Mouse (Mus musculus) MEL (cell line): ENCODE data around the gene Cd37. TPM values are rescaled to one million over a fixed set of nuclear protein-coding genes. Genes with fewer than 3 reads are reported as not detected.

Experiments used
- DNase-seq: peaks from one replicate; pipeline ENCODE4 v3.0.0; 2011; ENCODE audit warnings: low read depth, low spot score
- H3K27ac ChIP-seq: 2 replicates; pipeline ENCODE4 v1.5.1; 2012; ENCODE audit warnings: low read depth, mild to moderate bottlenecking, control low read depth, low read length, moderate library complexity; ENCODE audit not compliant: control insufficient read depth
- H3K27me3 ChIP-seq, 2 experiments: fragments of 150-350 bp in 1 of 2; sonication (generic) in 1 of 2; 2 replicates each; pipeline ENCODE4 v1.6.1; 2012; ENCODE audit warnings: low read length in 2 of 2, mild to moderate bottlenecking in 2 of 2, improper control_type of control experiment in 1 of 2, moderate library complexity in 1 of 2; ENCODE audit not compliant: insufficient read depth in 2 of 2, control insufficient read depth in 1 of 2
- H3K36me3 ChIP-seq, 2 experiments: 2 replicates each; pipeline ENCODE4 v1.6.1; 2012 to 2014; ENCODE audit warnings: low read length in 2 of 2, improper control_type of control experiment in 1 of 2, inconsistent platforms in 1 of 2, mild to moderate bottlenecking in 1 of 2; ENCODE audit not compliant: insufficient read depth in 2 of 2, control insufficient read depth in 1 of 2
- H3K4me1 ChIP-seq, 2 experiments: fragments of 150-350 bp in 1 of 2; sonication (generic) in 1 of 2; 2 replicates each; pipeline ENCODE4 v1.6.1; 2012; ENCODE audit warnings: low read length in 2 of 2, improper control_type of control experiment in 1 of 2, mild to moderate bottlenecking in 1 of 2; ENCODE audit not compliant: insufficient read depth in 2 of 2, control insufficient read depth in 1 of 2
- H3K4me3 ChIP-seq, 2 experiments: fragments of 150-350 bp in 1 of 2; sonication (generic) in 1 of 2; 2 replicates each; pipeline ENCODE4 v1.5.1; 2012; ENCODE audit warnings: low read depth in 2 of 2, low read length in 2 of 2, mild to moderate bottlenecking in 2 of 2, moderate library complexity in 2 of 2, control low read depth in 1 of 2, improper control_type of control experiment in 1 of 2; ENCODE audit not compliant: control insufficient read depth in 1 of 2, insufficient read depth in 1 of 2
- H3K79me2 ChIP-seq: 2 replicates; pipeline ENCODE4 v1.6.1; 2012; ENCODE audit warnings: mild to moderate bottlenecking, low read length, moderate library complexity; ENCODE audit not compliant: control insufficient read depth, poor library complexity, insufficient read depth
- H3K9ac ChIP-seq: 2 replicates; pipeline ENCODE4 v1.6.1; 2012; ENCODE audit warnings: low read depth, mild to moderate bottlenecking, control low read depth, low read length, moderate library complexity; ENCODE audit not compliant: control insufficient read depth, poor library complexity, severe bottlenecking
- H3K9me3 ChIP-seq: fragments of 150-350 bp; sonication (generic); replicated peaks from 2 replicates; pipeline ENCODE4 v1.6.1; 2012; ENCODE audit warnings: mild to moderate bottlenecking, low read length, improper control_type of control experiment, moderate library complexity; ENCODE audit not compliant: insufficient read depth
- BHLHE40 ChIP-seq: IDR thresholded peaks from 2 replicates; pipeline ENCODE4 v1.6.1; 2012; ENCODE audit warnings: low read depth, mild to moderate bottlenecking, inconsistent platforms, low read length, improper control_type of control experiment, borderline replicate concordance
- CHD1 ChIP-seq: IDR thresholded peaks from 2 replicates; pipeline ENCODE4 v1.6.1; 2012; ENCODE audit warnings: low read depth, mild to moderate bottlenecking, inconsistent platforms, low read length, improper control_type of control experiment
- CHD2 ChIP-seq: IDR thresholded peaks from 2 replicates; pipeline ENCODE4 v1.6.1; 2011; ENCODE audit warnings: low read length, improper control_type of control experiment
- CTCF ChIP-seq, 3 experiments: IDR thresholded peaks in 2 of 3; conservative IDR thresholded peaks in 1 of 3; 2 replicates each; pipeline ENCODE4 v1.5.1; 2011 to 2012; ENCODE audit warnings: low read length in 3 of 3, low read depth in 2 of 3, mild to moderate bottlenecking in 2 of 3, improper control_type of control experiment in 1 of 3, inconsistent platforms in 1 of 3, mixed read lengths in 1 of 3, moderate library complexity in 1 of 3; ENCODE audit not compliant: control insufficient read depth in 1 of 3, insufficient read depth in 1 of 3, poor library complexity in 1 of 3, severe bottlenecking in 1 of 3
- ELF1 ChIP-seq: IDR thresholded peaks from 2 replicates; pipeline ENCODE4 v1.6.1; 2014; ENCODE audit warnings: low read depth, mild to moderate bottlenecking, inconsistent platforms, low read length, improper control_type of control experiment, moderate library complexity
- ETS1 ChIP-seq: IDR thresholded peaks from 2 replicates; pipeline ENCODE4 v1.6.1; 2012; ENCODE audit warnings: low read depth, mild to moderate bottlenecking, inconsistent platforms, low read length, improper control_type of control experiment, moderate library complexity
- GABPA ChIP-seq: IDR thresholded peaks from 2 replicates; pipeline ENCODE4 v1.6.1; 2012; ENCODE audit warnings: low read depth, mild to moderate bottlenecking, inconsistent platforms, low read length, improper control_type of control experiment, moderate library complexity
- HCFC1 ChIP-seq: IDR thresholded peaks from 2 replicates; pipeline ENCODE4 v1.6.1; 2012; ENCODE audit warnings: low read depth, mild to moderate bottlenecking, inconsistent platforms, low read length, improper control_type of control experiment, moderate library complexity
- JUND ChIP-seq: IDR thresholded peaks from 2 replicates; pipeline ENCODE4 v1.6.1; 2011; ENCODE audit warnings: low read depth, mild to moderate bottlenecking, improper control_type of control experiment, low read length
- MAFK ChIP-seq: IDR thresholded peaks from 2 replicates; pipeline ENCODE4 v1.6.1; 2011; ENCODE audit warnings: low read depth, mild to moderate bottlenecking, low read length, improper control_type of control experiment, borderline replicate concordance
- MAX ChIP-seq: IDR thresholded peaks from 2 replicates; pipeline ENCODE4 v1.6.1; 2011; ENCODE audit warnings: low read length, improper control_type of control experiment
- MEF2A ChIP-seq: IDR thresholded peaks from 2 replicates; pipeline ENCODE4 v1.6.1; 2014; ENCODE audit warnings: low read depth, mild to moderate bottlenecking, inconsistent platforms, low read length, improper control_type of control experiment; ENCODE audit not compliant: poor library complexity, insufficient replicate concordance, severe bottlenecking; ENCODE audit errors: extremely low read depth
- MXI1 ChIP-seq: IDR thresholded peaks from 2 replicates; pipeline ENCODE4 v1.6.1; 2011; ENCODE audit warnings: mild to moderate bottlenecking, low read depth, low read length, improper control_type of control experiment
- MYB ChIP-seq: IDR thresholded peaks from 2 replicates; pipeline ENCODE4 v1.6.1; 2011; ENCODE audit warnings: mild to moderate bottlenecking, low read depth, low read length, improper control_type of control experiment
- MYC ChIP-seq: IDR thresholded peaks from 2 replicates; pipeline ENCODE4 v1.6.1; 2011; ENCODE audit warnings: low read depth, mild to moderate bottlenecking, low read length, improper control_type of control experiment, moderate library complexity
- NELFE ChIP-seq: IDR thresholded peaks from 2 replicates; pipeline ENCODE4 v1.6.1; 2011; ENCODE audit warnings: low read depth, low read length, improper control_type of control experiment
- NRF1 ChIP-seq: IDR thresholded peaks from 2 replicates; pipeline ENCODE4 v1.6.1; 2014; ENCODE audit warnings: low read depth, mild to moderate bottlenecking, inconsistent platforms, low read length, improper control_type of control experiment, moderate library complexity; ENCODE audit not compliant: poor library complexity, insufficient read depth, severe bottlenecking
- POLR2A ChIP-seq, 2 experiments: IDR thresholded peaks; 2 replicates each; pipeline ENCODE4 v1.6.1; 2011 to 2012; ENCODE audit warnings: low read length in 2 of 2, mild to moderate bottlenecking in 2 of 2, control low read depth in 1 of 2, improper control_type of control experiment in 1 of 2, low read depth in 1 of 2, moderate library complexity in 1 of 2; ENCODE audit not compliant: control insufficient read depth in 1 of 2, insufficient read depth in 1 of 2, poor library complexity in 1 of 2
- POLR2AphosphoS2 ChIP-seq: IDR thresholded peaks from 2 replicates; pipeline ENCODE4 v1.6.1; 2011; ENCODE audit warnings: low read length, improper control_type of control experiment
- POLR2AphosphoS5 ChIP-seq: IDR thresholded peaks from 2 replicates; pipeline ENCODE4 v1.6.1; 2012; ENCODE audit warnings: low read depth, borderline replicate concordance, mild to moderate bottlenecking, inconsistent platforms, low read length, moderate library complexity, mixed read lengths
- RAD21 ChIP-seq: IDR thresholded peaks from 2 replicates; pipeline ENCODE4 v1.6.1; 2011; ENCODE audit warnings: mild to moderate bottlenecking, low read depth, low read length, improper control_type of control experiment
- SMC3 ChIP-seq: IDR thresholded peaks from 2 replicates; pipeline ENCODE4 v1.6.1; 2011; ENCODE audit warnings: low read depth, low read length, improper control_type of control experiment
- TAL1 ChIP-seq: IDR thresholded peaks from 2 replicates; pipeline ENCODE4 v1.6.1; 2012; ENCODE audit warnings: mild to moderate bottlenecking, inconsistent platforms, low read length, moderate library complexity, mixed read lengths
- TBP ChIP-seq: IDR thresholded peaks from 2 replicates; pipeline ENCODE4 v1.8.0; 2011; ENCODE audit warnings: low read depth, low read length, improper control_type of control experiment
- TCF12 ChIP-seq: IDR thresholded peaks from 2 replicates; pipeline ENCODE4 v1.6.1; 2014; ENCODE audit warnings: low read depth, mild to moderate bottlenecking, inconsistent platforms, low read length, improper control_type of control experiment, moderate library complexity
- UBTF ChIP-seq: IDR thresholded peaks from 2 replicates; pipeline ENCODE4 v1.6.1; 2012; ENCODE audit warnings: low read depth, mild to moderate bottlenecking, inconsistent platforms, low read length, improper control_type of control experiment, moderate library complexity, borderline replicate concordance; ENCODE audit not compliant: insufficient read depth
- USF1 ChIP-seq: IDR thresholded peaks from 2 replicates; pipeline ENCODE4 v1.6.1; 2014; ENCODE audit warnings: low read depth, mild to moderate bottlenecking, inconsistent platforms, low read length, improper control_type of control experiment, moderate library complexity
- USF2 ChIP-seq, 2 experiments: IDR thresholded peaks; 2 replicates each; pipeline ENCODE4 v1.6.1; 2011 to 2012; ENCODE audit warnings: improper control_type of control experiment in 2 of 2, low read length in 2 of 2, borderline replicate concordance in 1 of 2, inconsistent platforms in 1 of 2, low read depth in 1 of 2, mild to moderate bottlenecking in 1 of 2; ENCODE audit not compliant: insufficient read depth in 1 of 2
- ZKSCAN1 ChIP-seq: IDR thresholded peaks from 2 replicates; pipeline ENCODE4 v1.6.1; 2012; ENCODE audit warnings: low read depth, mild to moderate bottlenecking, inconsistent platforms, low read length, improper control_type of control experiment, moderate library complexity
- ZMIZ1 ChIP-seq: IDR thresholded peaks from 2 replicates; pipeline ENCODE4 v1.6.1; 2012; ENCODE audit warnings: low read depth, mild to moderate bottlenecking, inconsistent platforms, low read length, improper control_type of control experiment, moderate library complexity
- ZNF384 ChIP-seq: IDR thresholded peaks from 2 replicates; pipeline ENCODE4 v1.6.1; 2012; ENCODE audit warnings: low read depth, mild to moderate bottlenecking, inconsistent platforms, low read length, improper control_type of control experiment
- polyA plus RNA-seq, 2 experiments: library from polyadenylated mRNA; stranded (reverse) in 1 of 2; unstranded in 1 of 2; fragments of >175 nt in 1 of 2; fragments of >200 nt in 1 of 2; gene quantifications; 2 replicates each; pipeline versions ENCODE4 v1.2.1 to v1.2.4; 2012; ENCODE audit warnings: low replicate concordance in 2 of 2, low read depth in 1 of 2; ENCODE audit not compliant: insufficient read length in 2 of 2, insufficient read depth in 1 of 2, missing spikeins in 1 of 2
- total RNA-seq: library from RNA; depleted of rRNA; stranded (reverse); fragments of 300-350 nt; gene quantifications from 2 replicates; pipeline ENCODE4 v1.2.3, GENCODE M21; 2012

Gene Cd37
- total and polyA plus RNA-seq, 3 experiments: 22.4 to 111 TPM; not detected in 1

DNA sequence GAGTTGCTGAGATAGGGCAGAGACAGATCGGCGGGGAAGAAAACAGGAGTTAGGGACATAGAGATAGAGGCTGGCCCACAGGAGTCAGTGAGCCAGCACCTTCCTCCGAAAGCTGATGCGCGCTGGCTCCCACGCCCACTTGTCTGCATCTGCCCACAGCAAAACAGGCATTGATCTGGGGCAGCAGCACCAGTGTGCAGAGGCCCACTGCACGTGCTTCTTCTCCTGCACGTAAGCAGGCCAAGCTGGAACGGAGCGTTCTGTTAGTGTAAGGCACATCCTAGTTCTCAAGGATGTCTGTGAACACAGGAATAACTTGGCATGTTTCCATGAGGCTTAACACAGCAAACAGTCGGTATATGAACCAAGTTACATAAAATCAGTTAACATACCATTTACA lies 40.0 kb downstream of the Cd37 start:
- Histone ChIP-seq H3K79me2 (no peaks in the 10 kb centered on the region), H3K9me3 (no peaks in the 10 kb centered on the region), H3K27me3 (no peaks in the 10 kb centered on the region), H3K9ac (no peak overlapping the region), H3K4me1 (peaks cover 3% of the 10 kb centered on the region in 2 experiments; a peak in 3 of 4 replicates), H3K36me3 (peaks cover 0 to 2% of the 10 kb centered on the region in 2 experiments; a peak in 1 of 4 replicates), H3K27ac (no peak overlapping the region), H3K4me3 (no peak overlapping the region)
- TF ChIP-seq MYB (no peak), NELFE (no peak), POLR2AphosphoS2 (no peak), TBP (no peak), NRF1 (no peak), POLR2AphosphoS5 (no peak), TCF12 (no peak), MAX (no peak), ELF1 (no peak), HCFC1 (no peak)
- no peak for DNase-seq

DNA sequence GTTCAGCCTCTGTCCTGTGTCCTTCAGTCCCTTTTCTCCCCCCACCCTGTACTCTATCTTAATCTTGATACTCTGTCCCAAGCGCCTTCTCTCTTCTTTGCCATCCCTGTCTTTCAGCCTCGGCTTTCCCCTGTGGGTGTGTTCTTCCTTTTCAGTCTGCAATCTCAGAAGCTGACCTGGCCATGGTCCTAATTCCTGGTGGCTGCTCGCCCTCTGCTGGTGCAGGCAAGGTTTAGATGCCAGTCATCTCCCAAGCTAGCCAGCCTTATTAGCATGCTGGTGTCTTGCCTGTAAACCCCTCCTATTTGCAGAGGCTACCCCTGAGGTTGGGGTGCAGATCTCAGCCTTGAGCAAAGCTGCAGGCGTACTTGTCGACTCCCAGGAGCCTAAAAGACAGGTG lies 40.5 kb downstream of the Cd37 start:
- Histone ChIP-seq H3K27me3 (no peaks in the 10 kb centered on the region), H3K4me1 (peaks cover 7 to 9% of the 10 kb centered on the region in 2 experiments; a peak in 3 of 4 replicates), H3K27ac (no peak overlapping the region), H3K9me3 (no peaks in the 10 kb centered on the region), H3K9ac (no peak overlapping the region), H3K36me3 (peaks cover 0 to 2% of the 10 kb centered on the region in 2 experiments; a peak in 1 of 4 replicates), H3K79me2 (no peaks in the 10 kb centered on the region), H3K4me3 (no peak overlapping the region)
- DNase-seq: peak; percentile 66
- no peak for TF ChIP-seq ZNF384
- TF ChIP-seq MAX: no peak
- no peak for TF ChIP-seq GABPA
- no peak for TF ChIP-seq ZKSCAN1
- TF ChIP-seq NRF1: no peak
- no peak for TF ChIP-seq USF2 (IDR thresholded peaks at IDR 0.05; ENCODE audit: borderline replicate concordance in 1 of 2, insufficient read depth in 1 of 2, low read depth in 1 of 2, low read length in 2 of 2)
- peak; percentile 86 for TF ChIP-seq SMC3
- no peak for TF ChIP-seq CHD1
- no peak for TF ChIP-seq MXI1
- TF ChIP-seq RAD21: peak; percentile 88
- no peak for TF ChIP-seq USF1
- no peak for TF ChIP-seq ZMIZ1
- no peak for TF ChIP-seq MEF2A
- TF ChIP-seq POLR2A (IDR thresholded peaks at IDR 0.05; ENCODE audit: control insufficient read depth in 1 of 2, insufficient read depth in 1 of 2, low read depth in 1 of 2, low read length in 2 of 2, poor library complexity in 1 of 2): no peak
- no peak for TF ChIP-seq TAL1
- no peak for TF ChIP-seq UBTF
- no peak for TF ChIP-seq JUND
- TF ChIP-seq POLR2AphosphoS5: no peak
- no peak for TF ChIP-seq ETS1
- no peak for TF ChIP-seq MYC
- no peak for TF ChIP-seq BHLHE40
- TF ChIP-seq POLR2AphosphoS2: no peak
- no peak for TF ChIP-seq CHD2
- peak; percentile 46 to 93 (median 75) for TF ChIP-seq CTCF (IDR thresholded peaks at IDR 0.05 in 2 of 3, conservative IDR thresholded peaks at IDR 0.05 in 1 of 3; ENCODE audit: control insufficient read depth in 1 of 3, insufficient read depth in 1 of 3, low read depth in 2 of 3, low read length in 3 of 3, poor library complexity in 1 of 3, severe bottlenecking in 1 of 3)
- TF ChIP-seq MAFK: no peak
- no peak for TF ChIP-seq NELFE
